Mouse (Mus musculus) brain, embryonic 14.5 days (tissue): ENCODE data around the gene Slc39a2.
"Not testable (repeated sequence)": the region's sequence is repeated elsewhere in the genome, so short reads cannot be mapped to it uniquely, and the experiment has no call there.

Experiments
- CTCF ChIP-seq: fragments of 200-500 bp; IDR thresholded peaks from 2 replicates; pipeline ENCODE4 v1.5.1; 2012; ENCODE audit warnings: inconsistent platforms, mild to moderate bottlenecking, moderate library complexity, borderline replicate concordance; ENCODE audit not compliant: insufficient read depth, insufficient read length; ENCODE audit errors: extremely low read depth
- POLR2A ChIP-seq: fragments of 200-500 bp; IDR thresholded peaks from 2 replicates; pipeline ENCODE4 v1.6.1; 2012; ENCODE audit warnings: mild to moderate bottlenecking, inconsistent platforms, borderline replicate concordance; ENCODE audit not compliant: poor library complexity, insufficient read depth, insufficient read length, severe bottlenecking; ENCODE audit errors: extremely low read depth

DNA sequence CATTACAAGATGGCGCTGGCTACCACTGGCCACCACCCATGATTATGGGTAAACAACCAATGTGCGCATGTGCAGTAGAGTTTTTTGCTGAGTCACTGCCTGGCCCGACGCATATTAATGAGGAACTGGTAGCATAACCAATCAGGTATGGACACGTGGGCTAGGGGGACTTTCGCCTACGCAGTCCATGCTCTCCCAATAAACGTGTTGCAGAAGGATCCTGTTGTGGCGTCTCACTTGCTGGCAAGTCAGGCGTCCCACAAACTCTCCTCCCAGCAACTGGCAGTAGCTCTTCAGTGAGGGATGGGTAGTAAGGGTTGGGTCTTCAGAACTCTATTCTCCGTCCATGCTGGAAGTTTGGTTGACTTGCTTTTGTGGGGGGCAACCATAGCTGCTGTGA, 34.2 kb downstream of the Slc39a2 start:
- not testable (repeated sequence) for TF ChIP-seq CTCF, POLR2A
